Mouse (Mus musculus) G1E-ER4 (cell line): Measurements from ENCODE around the gene Pabpc1l. TPM values are rescaled to one million over a fixed set of nuclear protein-coding genes. Genes with fewer than 3 reads are reported as not detected.

ENCODE experiments used
- GATA1 ChIP-seq: IDR thresholded peaks from one replicate; pipeline ENCODE4 v1.8.0; 2012; ENCODE audit warnings: low read length, inconsistent platforms
- polyA plus RNA-seq: library from polyadenylated mRNA; stranded (reverse); fragments of >175 nt; gene quantifications from 2 replicates; pipeline ENCODE4 v1.2.3, GENCODE M21; 2012

Gene Pabpc1l
- polyA plus RNA-seq = 0.06 and 0.14 TPM in 2 replicates

GRCm38 (mm10) chr2:164025150-164025549 lies at the start of gene Pabpc1l:
Pabpc1l (plus strand) TSS chr2:164025450.
- no peak for TF ChIP-seq GATA1

DNA sequence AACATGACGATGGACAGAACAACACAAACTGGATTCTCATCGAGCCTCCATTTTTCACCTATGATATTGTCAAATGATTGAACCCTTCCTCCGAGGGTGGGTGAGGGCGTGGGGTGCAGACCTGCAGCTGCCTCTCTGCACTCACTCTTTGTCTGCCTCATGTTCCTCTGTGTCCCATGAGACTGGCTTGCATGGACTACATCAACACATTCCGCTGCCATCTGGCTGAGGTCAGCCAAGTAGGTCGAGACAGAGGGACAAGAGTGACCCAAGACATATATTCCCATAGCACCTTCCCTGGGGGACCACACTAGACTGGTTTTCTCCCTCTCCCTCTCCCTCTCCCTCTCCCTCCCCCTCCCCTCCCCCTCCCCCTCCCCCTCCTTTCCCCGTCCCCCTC lies 48.8 kb upstream of the Pabpc1l start:
- TF ChIP-seq GATA1 = no peak

GRCm38 (mm10) chr2:163987233-163987632 lies 38.0 kb upstream of the Pabpc1l start:
- TF ChIP-seq GATA1 = no peak

GRCm38 (mm10) chr2:163992871-163993270 lies 32.4 kb upstream of the Pabpc1l start:
- no peak for TF ChIP-seq GATA1

GRCm38 (mm10) chr2:163994654-163994976 lies 30.6 kb upstream of the Pabpc1l start, which contains the start of gene Ywhab:
Ywhab (plus strand) TSS chr2:163994960.
- TF ChIP-seq GATA1 = no peak

- TF ChIP-seq GATA1 = no peak
These were observed 30.0 kb upstream of the Pabpc1l start for GRCm38 (mm10) chr2:163994977-163995862.

GRCm38 (mm10) chr2:163996275-163996674 lies 29.0 kb upstream of the Pabpc1l start:
- no peak for TF ChIP-seq GATA1

DNA sequence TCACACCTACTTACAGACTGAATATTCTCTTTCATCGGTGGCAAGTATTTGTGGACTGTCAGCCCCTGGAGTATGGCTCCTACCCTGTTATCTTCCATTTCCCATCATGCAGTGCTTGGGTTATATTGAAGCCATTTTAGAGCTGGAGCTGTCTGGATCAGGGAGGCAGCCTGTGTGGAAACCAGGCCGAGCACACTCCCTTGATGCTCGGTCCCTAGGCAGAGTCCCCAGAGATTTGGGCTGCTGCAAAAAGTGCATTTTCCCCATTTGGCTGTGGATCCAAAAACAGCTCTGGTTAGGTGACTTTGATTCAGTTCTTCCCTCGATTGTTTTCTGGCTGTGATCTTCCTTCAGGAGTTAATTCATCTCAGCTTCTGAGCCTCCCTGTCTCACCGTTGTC lies 28.4 kb upstream of the Pabpc1l start:
- no peak for TF ChIP-seq GATA1

GRCm38 (mm10) chr2:163998981-163999380 lies 26.3 kb upstream of the Pabpc1l start:
- TF ChIP-seq GATA1 = no peak

DNA sequence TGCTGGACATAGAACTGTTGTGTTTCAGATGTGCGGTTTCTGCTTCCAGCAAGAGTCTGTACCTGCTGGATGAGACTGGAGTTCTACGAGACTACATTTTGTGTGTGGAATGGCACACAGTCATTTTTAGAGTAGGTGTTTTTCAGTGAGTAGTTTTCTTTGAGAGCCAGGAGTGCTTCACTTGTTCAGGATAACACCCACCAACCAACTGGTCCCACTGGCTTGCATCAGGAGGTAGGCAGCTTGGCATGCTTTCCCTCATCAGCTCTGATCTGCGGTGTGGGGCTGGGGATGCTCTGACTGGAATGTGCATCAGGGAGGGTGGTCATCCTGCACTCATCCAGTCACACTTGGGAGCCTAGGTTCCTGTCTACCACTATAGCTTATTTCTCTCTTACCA lies 22.6 kb upstream of the Pabpc1l start:
- no peak for TF ChIP-seq GATA1

- no peak for TF ChIP-seq GATA1
These were observed 20.7 kb upstream of the Pabpc1l start for GRCm38 (mm10) chr2:164004503-164004902.

GRCm38 (mm10) chr2:164006932-164007331 lies 18.3 kb upstream of the Pabpc1l start:
- no peak for TF ChIP-seq GATA1

GRCm38 (mm10) chr2:164007547-164007946 lies 17.7 kb upstream of the Pabpc1l start:
- TF ChIP-seq GATA1 = no peak

DNA sequence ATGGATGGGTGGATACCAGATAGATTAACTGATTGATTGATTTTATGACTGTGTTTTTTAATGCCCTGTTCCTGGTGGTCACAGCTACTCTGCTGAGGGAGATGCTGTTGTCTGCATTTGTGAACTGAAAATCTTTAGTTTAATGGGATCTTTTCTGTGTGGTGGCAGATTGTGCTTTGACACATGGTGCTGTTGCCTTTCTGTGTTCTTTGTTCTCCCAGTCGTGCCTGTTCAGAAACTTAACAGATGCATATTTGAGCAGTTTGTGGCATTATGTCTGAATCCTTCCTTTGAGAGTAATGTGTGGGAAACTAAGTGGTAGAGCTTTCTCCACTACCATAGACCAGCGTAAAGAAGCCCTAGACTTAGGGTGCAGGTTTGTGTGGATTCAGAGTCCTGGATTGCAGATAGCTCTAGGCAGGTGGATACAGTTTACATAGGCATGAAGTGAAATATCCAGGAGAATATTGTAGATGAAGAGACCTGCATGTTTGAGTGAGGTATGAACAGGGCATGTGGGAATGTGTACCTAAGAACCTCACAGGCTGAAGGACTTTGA lies 17.2 kb upstream of the Pabpc1l start:
- TF ChIP-seq GATA1 = no peak

- no peak for TF ChIP-seq GATA1
These were observed 16.0 kb upstream of the Pabpc1l start for GRCm38 (mm10) chr2:164009227-164009626.

DNA sequence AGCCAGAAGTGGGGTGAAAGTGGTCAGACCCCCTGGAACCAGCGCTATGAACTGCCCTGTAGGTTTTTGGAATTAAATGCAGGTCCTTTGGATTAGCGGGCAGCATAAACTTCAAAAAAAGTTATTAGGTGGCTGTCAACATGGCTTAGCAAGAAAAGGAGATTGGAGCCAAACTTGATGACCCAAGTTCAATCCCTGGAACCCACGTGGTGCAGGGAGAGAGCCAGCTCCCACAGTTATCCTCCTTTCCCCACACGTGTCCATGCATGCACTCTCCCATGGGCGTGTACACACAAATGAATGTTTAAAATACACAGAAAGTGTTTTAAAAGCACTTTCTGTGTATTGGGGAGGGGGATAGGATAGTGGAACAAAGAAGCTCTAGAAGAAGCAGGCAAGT lies 14.8 kb upstream of the Pabpc1l start:
- TF ChIP-seq GATA1 = no peak

- no peak for TF ChIP-seq GATA1
These were observed 14.3 kb upstream of the Pabpc1l start for GRCm38 (mm10) chr2:164010944-164011343.
